Mouse (Mus musculus): ENCODE measurements around the gene Robo1. TPM values are rescaled to one million over a fixed set of nuclear protein-coding genes. Genes with fewer than 3 reads are reported as not detected.

Gene Robo1
- polyA plus RNA-seq, 1 experiment from 2014 or later = 100 TPM

- H3K9me3 ChIP-seq = no peaks in the 10 kb centered on the region
- H3K4me3 ChIP-seq = no peak overlapping the region
- H3K4me1 ChIP-seq = no peaks in the 10 kb centered on the region
- no peaks in the 10 kb centered on the region for H3K27me3 ChIP-seq
- no peak overlapping the region for H3K27ac ChIP-seq (replicated peaks)
- H3K9ac ChIP-seq (replicated peaks) = no peak overlapping the region
- 88% methylated on average over 5 of the region's 5 CpGs for WGBS
- no peak for ATAC-seq (ENCODE audit: low FRiP score, low read depth)
- H3K4me2 ChIP-seq (replicated peaks) = no peak overlapping the region
- H3K36me3 ChIP-seq = no peaks in the 10 kb centered on the region
Measured at GRCm38 (mm10) chr16:72734234-72734633, 426.1 kb downstream of the Robo1 start.

GRCm38 (mm10) chr16:72735175-72735574, 427.1 kb downstream of the Robo1 start:
- H3K4me3 ChIP-seq = no peak overlapping the region
- 0 out of 2 replicates have a peak, but pooled peaks cover 3% of the 10 kb centered on the region for H3K4me1 ChIP-seq
- no peak overlapping the region for H3K27ac ChIP-seq (replicated peaks)
- no peaks in the 10 kb centered on the region for H3K36me3 ChIP-seq
- H3K9ac ChIP-seq (replicated peaks) = no peak overlapping the region
- ATAC-seq (ENCODE audit: low FRiP score, low read depth) = no peak
- WGBS = 79% methylated on average over 11 of the region's 11 CpGs
- no peaks in the 10 kb centered on the region for H3K9me3 ChIP-seq
- no peaks in the 10 kb centered on the region for H3K27me3 ChIP-seq
- H3K4me2 ChIP-seq (replicated peaks) = no peak overlapping the region

GRCm38 (mm10) chr16:72735588-72735987, 427.5 kb downstream of the Robo1 start:
- no peak overlapping the region for H3K4me2 ChIP-seq (replicated peaks)
- no peaks in the 10 kb centered on the region for H3K9me3 ChIP-seq
- H3K4me3 ChIP-seq = no peak overlapping the region
- H3K27me3 ChIP-seq = no peaks in the 10 kb centered on the region
- 82% methylated on average over 3 of the region's 3 CpGs for WGBS
- no peak overlapping the region for H3K27ac ChIP-seq (replicated peaks)
- H3K9ac ChIP-seq (replicated peaks) = no peak overlapping the region
- no peaks in the 10 kb centered on the region for H3K36me3 ChIP-seq
- H3K4me1 ChIP-seq = 0 out of 2 replicates have a peak, but pooled peaks cover 4% of the 10 kb centered on the region
- no peak for ATAC-seq (ENCODE audit: low FRiP score, low read depth)

GRCm38 (mm10) chr16:72737154-72737553, 429.0 kb downstream of the Robo1 start:
- ATAC-seq (ENCODE audit: low FRiP score, low read depth) = no peak
- no peak overlapping the region for H3K9ac ChIP-seq (replicated peaks)
- peaks cover 9% of the 10 kb centered on the region for H3K36me3 ChIP-seq
- H3K4me2 ChIP-seq (replicated peaks) = no peak overlapping the region
- WGBS = 67% methylated on average over 4 of the region's 4 CpGs
- no peak overlapping the region for H3K4me3 ChIP-seq
- H3K27ac ChIP-seq (replicated peaks) = no peak overlapping the region
- H3K4me1 ChIP-seq = 0 out of 2 replicates have a peak, but pooled peaks cover 4% of the 10 kb centered on the region
- no peaks in the 10 kb centered on the region for H3K27me3 ChIP-seq
- H3K9me3 ChIP-seq = 0 out of 2 replicates have a peak, but pooled peaks cover 2% of the 10 kb centered on the region

GRCm38 (mm10) chr16:72740218-72740617, 432.1 kb downstream of the Robo1 start:
- Histone ChIP-seq H3K27me3 (no peaks in the 10 kb centered on the region), H3K4me2 (replicated peaks) (no peak overlapping the region), H3K9ac (replicated peaks) (no peak overlapping the region), H3K36me3 (peaks cover 23% of the 10 kb centered on the region), H3K4me3 (no peak overlapping the region), H3K9me3 (0 out of 2 replicates have a peak, but pooled peaks cover 8% of the 10 kb centered on the region), H3K4me1 (0 out of 2 replicates have a peak, but pooled peaks cover 4% of the 10 kb centered on the region), H3K27ac (replicated peaks) (no peak overlapping the region)
- 0 out of 2 replicates have a peak, but pooled peaks have one; percentile 38 for ATAC-seq (ENCODE audit: low FRiP score, low read depth)
- WGBS = 91% methylated on average over 7 of the region's 7 CpGs

GRCm38 (mm10) chr16:72747696-72748095, 439.6 kb downstream of the Robo1 start:
- 61% methylated on average over 5 of the region's 5 CpGs for WGBS
- no peak for ATAC-seq (ENCODE audit: low FRiP score, low read depth)
- no peak overlapping the region for H3K9ac ChIP-seq (replicated peaks)

GRCm38 (mm10) chr16:72765128-72765913, 457.2 kb downstream of the Robo1 start:
- H3K9ac ChIP-seq (replicated peaks) = no peak overlapping the region
- ATAC-seq (ENCODE audit: low FRiP score, low read depth) = no peak
- no peak overlapping the region for H3K4me3 ChIP-seq
- H3K27ac ChIP-seq (replicated peaks) = no peak overlapping the region
- no peaks in the 10 kb centered on the region for H3K27me3 ChIP-seq
- H3K4me2 ChIP-seq (replicated peaks) = no peak overlapping the region
- no peaks in the 10 kb centered on the region for H3K36me3 ChIP-seq
- H3K9me3 ChIP-seq = no peaks in the 10 kb centered on the region
- WGBS = 87% methylated on average over 9 of the region's 9 CpGs
- peaks cover 11% of the 10 kb centered on the region for H3K4me1 ChIP-seq

More at GRCm38 (mm10) chr16:72747696-72748095, 439.6 kb downstream of the Robo1 start:
- Histone ChIP-seq H3K27ac (replicated peaks) (peak overlapping the region; percentile 42; the same call in 1 of the 2 replicates), H3K4me3 (no peak overlapping the region), H3K36me3 (peaks cover 9% of the 10 kb centered on the region), H3K27me3 (no peaks in the 10 kb centered on the region), H3K4me2 (replicated peaks) (no peak overlapping the region), H3K4me1 (0 out of 2 replicates have a peak, but pooled peaks cover 3% of the 10 kb centered on the region), H3K9me3 (0 out of 2 replicates have a peak, but pooled peaks cover 3% of the 10 kb centered on the region)

- H3K4me2 ChIP-seq (replicated peaks) = no peak overlapping the region
- H3K27ac ChIP-seq (replicated peaks) = no peak overlapping the region
- H3K4me3 ChIP-seq = no peak overlapping the region
- H3K9me3 ChIP-seq = no peaks in the 10 kb centered on the region
- H3K27me3 ChIP-seq = no peaks in the 10 kb centered on the region
- 73% methylated on average over 8 of the region's 8 CpGs for WGBS
- H3K36me3 ChIP-seq = no peaks in the 10 kb centered on the region
- peak; percentile 35 for ATAC-seq (ENCODE audit: low FRiP score, low read depth)
- H3K9ac ChIP-seq (replicated peaks) = no peak overlapping the region
- H3K4me1 ChIP-seq = peaks cover 35% of the 10 kb centered on the region
Measured at GRCm38 (mm10) chr16:72769214-72769834, 461.2 kb downstream of the Robo1 start.

GRCm38 (mm10) chr16:72772348-72772747, 464.2 kb downstream of the Robo1 start:
- WGBS = 25% methylated on average over 5 of the region's 5 CpGs
- Histone ChIP-seq H3K4me1 (peaks cover 35% of the 10 kb centered on the region), H3K4me2 (replicated peaks) (0 out of 2 replicates have a peak overlapping the region, but pooled peaks have one; percentile 6), H3K27ac (replicated peaks) (peak overlapping the region; percentile 36), H3K9me3 (no peaks in the 10 kb centered on the region), H3K9ac (replicated peaks) (no peak overlapping the region), H3K4me3 (no peak overlapping the region), H3K27me3 (no peaks in the 10 kb centered on the region), H3K36me3 (no peaks in the 10 kb centered on the region)
- peak; percentile 62; the same call in 1 of the 2 replicates for ATAC-seq (ENCODE audit: low FRiP score, low read depth)

GRCm38 (mm10) chr16:72773034-72773433, 464.9 kb downstream of the Robo1 start:
- no peak overlapping the region for H3K9ac ChIP-seq (replicated peaks)
- H3K27me3 ChIP-seq = no peaks in the 10 kb centered on the region
- H3K36me3 ChIP-seq = no peaks in the 10 kb centered on the region
- H3K27ac ChIP-seq (replicated peaks) = peak overlapping the region; percentile 4; the same call in 1 of the 2 replicates
- no peak overlapping the region for H3K4me3 ChIP-seq
- no peak overlapping the region for H3K4me2 ChIP-seq (replicated peaks)
- peaks cover 35% of the 10 kb centered on the region for H3K4me1 ChIP-seq
- no peaks in the 10 kb centered on the region for H3K9me3 ChIP-seq
- ATAC-seq (ENCODE audit: low FRiP score, low read depth) = no peak
- 20% methylated on average over 7 of the region's 7 CpGs for WGBS

GRCm38 (mm10) chr16:72778520-72778919, 470.4 kb downstream of the Robo1 start:
- Histone ChIP-seq H3K27me3 (no peaks in the 10 kb centered on the region), H3K9me3 (no peaks in the 10 kb centered on the region), H3K4me3 (no peak overlapping the region), H3K9ac (replicated peaks) (no peak overlapping the region), H3K36me3 (no peaks in the 10 kb centered on the region), H3K4me2 (replicated peaks) (no peak overlapping the region), H3K4me1 (peaks cover 8% of the 10 kb centered on the region; the same call in 1 of the 2 replicates), H3K27ac (replicated peaks) (peak overlapping the region; percentile 39; the same call in 1 of the 2 replicates)
- peak; percentile 42; the same call in 1 of the 2 replicates for ATAC-seq (ENCODE audit: low FRiP score, low read depth)
- 64% methylated on average over 9 of the region's 9 CpGs for whole genome bisulfite sequencing

- Histone ChIP-seq H3K4me3 (no peak overlapping the region), H3K36me3 (no peaks in the 10 kb centered on the region), H3K9ac (replicated peaks) (no peak overlapping the region), H3K4me2 (replicated peaks) (no peak overlapping the region), H3K4me1 (peaks cover 6% of the 10 kb centered on the region; the same call in 1 of the 2 replicates), H3K27me3 (no peaks in the 10 kb centered on the region), H3K9me3 (no peaks in the 10 kb centered on the region), H3K27ac (replicated peaks) (peak overlapping the region; percentile 52; the same call in 1 of the 2 replicates)
- ATAC-seq (ENCODE audit: low FRiP score, low read depth) = 0 out of 2 replicates have a peak, but pooled peaks have one; percentile 24
- WGBS = 78% methylated on average over 6 of the region's 6 CpGs
Measured at GRCm38 (mm10) chr16:72782171-72782570, 474.1 kb downstream of the Robo1 start.

All from midbrain, embryonic 12.5 days (tissue).